Mouse (Mus musculus) hindbrain, embryonic 12.5 days (tissue): Measurements from ENCODE around the gene 1110008L16Rik. TPM values are rescaled to one million over a fixed set of nuclear protein-coding genes. Genes with fewer than 3 reads are reported as not detected.
"Not testable (repeated sequence)": the region's sequence is repeated elsewhere in the genome, so short reads cannot be mapped to it uniquely, and the experiment has no call there.

Experiments
- ATAC-seq: fragments of 200-750 bp; cut with Nextera tagmentation; 2 replicates; pipeline ENCODE4 v1.8.0; 2017; ENCODE audit warnings: moderate TSS enrichment; ENCODE audit not compliant: low FRiP score
- H3K27ac ChIP-seq: fragments of 300-500 bp; sonication (generic); 2 replicates; pipeline ENCODE4 v1.5.1; 2016; ENCODE audit warnings: mild to moderate bottlenecking
- H3K27me3 ChIP-seq: fragments of 300-500 bp; sonication (generic); 2 replicates; pipeline ENCODE4 v1.6.1; 2016; ENCODE audit warnings: mild to moderate bottlenecking
- H3K36me3 ChIP-seq: fragments of 300-500 bp; sonication (generic); 2 replicates; pipeline ENCODE4 v1.6.1; 2016; ENCODE audit warnings: mild to moderate bottlenecking
- H3K4me1 ChIP-seq: fragments of 300-500 bp; sonication (generic); 2 replicates; pipeline ENCODE4 v1.6.1; 2016
- H3K4me2 ChIP-seq: fragments of 300-500 bp; sonication (generic); replicated peaks from 2 replicates; pipeline ENCODE4 v1.6.1; 2016; ENCODE audit warnings: mild to moderate bottlenecking
- H3K4me3 ChIP-seq: fragments of 300-500 bp; sonication (generic); 2 replicates; pipeline ENCODE4 v1.5.1; 2016; ENCODE audit warnings: mild to moderate bottlenecking
- H3K9ac ChIP-seq: fragments of 300-500 bp; sonication (generic); 2 replicates; pipeline ENCODE4 v1.6.1; 2016; ENCODE audit warnings: mild to moderate bottlenecking, moderate library complexity
- H3K9me3 ChIP-seq: fragments of 300-500 bp; sonication (generic); replicated peaks from 2 replicates; pipeline ENCODE4 v1.6.1; 2016; ENCODE audit warnings: mild to moderate bottlenecking
- WGBS: fragments of 180-500 bp; shearing (Covaris S2); methylation state at CpG from one replicate; pipeline ENCODE4 v1.1.7; 2016; 5-methylcytosine and 5-hydroxymethylcytosine counted together
- polyA plus RNA-seq: library from polyadenylated mRNA; unstranded; fragments of >200 nt; fragmentation: Nextera tagmentation; extraction: Ambion mirVana; gene quantifications from 2 replicates; pipeline ENCODE4 v1.2.1, GENCODE M21; 2016

Gene 1110008L16Rik
- polyA plus RNA-seq: 12.0 and 13.3 TPM in 2 replicates

DNA sequence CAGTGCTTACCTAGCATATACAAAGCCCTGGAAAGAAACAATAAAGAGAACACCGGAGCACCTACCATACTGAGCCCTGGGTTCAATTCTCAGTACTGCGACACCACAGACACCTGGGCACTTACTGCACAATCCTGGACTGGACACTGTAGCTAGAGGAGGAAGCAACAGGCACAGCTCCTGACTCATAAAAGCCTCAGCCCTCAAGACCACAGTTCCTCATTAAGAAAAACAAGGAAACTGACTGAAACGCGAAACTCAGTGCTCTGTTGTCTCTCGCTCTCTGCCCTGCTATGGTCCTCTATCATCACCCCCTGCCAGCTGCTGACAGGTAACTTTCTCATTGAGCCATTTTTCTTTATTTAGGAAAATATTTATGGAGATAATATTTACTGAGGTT, at the start of gene 1110008L16Rik:
Gene 1110008L16Rik, plus strand, starts transcription at position 242 of the 400 bp plus-strand sequence.
- no peak for ATAC-seq
- peaks cover 38% of the 10 kb centered on the region for H3K36me3 ChIP-seq
- no peak within 1 kb of the TSS for H3K4me3 ChIP-seq
- H3K4me1 ChIP-seq: peaks cover 25% of the 10 kb centered on the region
- H3K9me3 ChIP-seq: no peaks in the 10 kb centered on the region
- no peak within 1 kb of the TSS for H3K9ac ChIP-seq
- H3K27me3 ChIP-seq: no peaks in the 10 kb centered on the region
- WGBS: 80% methylated on average over 5 of the region's 5 CpGs
- H3K4me2 ChIP-seq: no peak within 1 kb of the TSS
- H3K27ac ChIP-seq: no peak within 1 kb of the TSS

- H3K27ac ChIP-seq, H3K4me3 ChIP-seq, H3K27me3 ChIP-seq, H3K9me3 ChIP-seq, H3K9ac ChIP-seq, H3K4me2 ChIP-seq, H3K4me1 ChIP-seq, ATAC-seq: not testable (repeated sequence)
- H3K36me3 ChIP-seq: peaks cover 21% of the 10 kb centered on the region; the same call in 1 of the 2 replicates
- WGBS: no CpG with 5 or more reads among the region's 8 CpGs
Measured at GRCm38 (mm10) chr12:55261950-55262349, 37.4 kb upstream of the 1110008L16Rik start.

DNA sequence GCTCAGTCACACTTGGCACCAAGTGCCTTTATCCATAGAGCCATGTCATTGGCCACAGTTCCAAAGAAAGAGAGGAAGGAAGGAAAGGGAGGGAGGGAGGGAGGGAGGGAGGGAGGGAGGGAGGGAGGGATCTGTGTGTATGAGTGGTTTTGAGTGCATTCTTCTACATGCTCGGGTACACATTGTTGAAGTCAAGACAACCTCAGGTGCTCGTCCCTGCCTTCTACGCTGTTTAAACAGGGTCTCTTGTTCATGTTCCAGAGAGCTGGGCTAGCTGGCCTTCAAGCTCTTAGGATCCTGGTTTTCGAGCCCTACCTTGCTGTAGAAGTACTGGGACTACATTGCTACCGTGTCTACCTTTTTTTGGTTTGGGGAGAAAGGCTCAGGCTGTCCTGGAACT, 36.0 kb upstream of the 1110008L16Rik start:
- not testable (repeated sequence) for H3K9me3 ChIP-seq, H3K27me3 ChIP-seq, H3K4me3 ChIP-seq, ATAC-seq, H3K4me2 ChIP-seq, H3K9ac ChIP-seq, H3K4me1 ChIP-seq, H3K27ac ChIP-seq
- no CpG with 5 or more reads among the region's 5 CpGs for WGBS
- peaks cover 10% of the 10 kb centered on the region; the same call in 1 of the 2 replicates for H3K36me3 ChIP-seq

GRCm38 (mm10) chr12:55272243-55272642, 27.1 kb upstream of the 1110008L16Rik start:
- Histone ChIP-seq H3K9ac (no peak overlapping the region), H3K9me3 (no peaks in the 10 kb centered on the region), H3K27me3 (no peaks in the 10 kb centered on the region), H3K4me3 (no peak overlapping the region), H3K4me1 (no peaks in the 10 kb centered on the region), H3K36me3 (no peaks in the 10 kb centered on the region), H3K4me2 (no peak overlapping the region), H3K27ac (no peak overlapping the region)
- WGBS: 87% methylated on average over 3 of the region's 3 CpGs
- ATAC-seq: no peak

DNA sequence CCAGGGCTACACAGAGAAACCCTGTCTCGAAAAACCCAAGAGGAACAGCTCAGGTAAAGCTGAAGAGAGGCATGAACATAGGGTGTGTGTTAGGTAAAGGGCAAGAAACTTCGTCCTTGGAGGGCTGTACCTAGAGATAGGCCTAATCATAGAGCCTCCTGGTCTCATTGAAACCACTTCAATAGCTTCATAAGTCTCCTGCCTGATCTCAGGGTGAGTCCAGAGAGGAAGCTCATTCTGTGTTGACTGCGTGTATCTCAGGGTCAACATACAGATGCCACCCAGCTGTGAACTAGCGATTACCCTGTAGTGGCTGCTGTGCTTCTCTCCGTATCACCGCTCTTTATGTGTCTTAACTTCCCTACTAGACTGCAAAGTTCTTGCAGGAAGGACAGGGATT, 21.8 kb upstream of the 1110008L16Rik start:
- ATAC-seq, H3K4me2 ChIP-seq, H3K36me3 ChIP-seq, H3K27me3 ChIP-seq, H3K9me3 ChIP-seq, H3K4me1 ChIP-seq, H3K9ac ChIP-seq, H3K27ac ChIP-seq, H3K4me3 ChIP-seq: not testable (repeated sequence)
- 93% methylated on average over 3 of the region's 6 CpGs for WGBS

DNA sequence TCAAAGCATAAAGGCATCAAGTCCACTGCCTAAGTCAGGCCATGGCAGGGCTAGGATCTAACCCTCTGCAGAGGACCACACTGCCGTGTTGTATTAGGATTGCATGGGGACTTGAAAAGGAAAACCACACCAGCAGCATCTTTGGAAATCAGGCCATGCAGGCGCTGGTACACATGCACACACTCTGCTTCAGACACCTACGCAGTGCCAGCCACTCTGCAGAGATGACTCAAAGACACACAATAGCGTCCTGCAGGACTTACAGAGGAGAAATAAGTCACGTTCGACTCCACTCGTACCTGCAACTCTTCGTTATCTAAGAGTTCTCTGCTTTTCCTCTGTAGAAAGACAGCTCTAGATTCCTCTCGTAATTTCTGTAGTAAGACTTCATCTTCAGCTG, 1.3 kb upstream of the 1110008L16Rik start:
- Histone ChIP-seq H3K9me3 (no peaks in the 10 kb centered on the region), H3K4me3 (no peak overlapping the region), H3K27me3 (no peaks in the 10 kb centered on the region), H3K27ac (no peak overlapping the region), H3K36me3 (peaks cover 47% of the 10 kb centered on the region), H3K4me2 (no peak overlapping the region), H3K9ac (no peak overlapping the region), H3K4me1 (peaks cover 19% of the 10 kb centered on the region)
- ATAC-seq: no peak
- 97% methylated on average over 9 of the region's 9 CpGs for WGBS

- Histone ChIP-seq H3K27me3 (no peaks in the 10 kb centered on the region), H3K36me3 (peaks cover 26% of the 10 kb centered on the region), H3K4me3 (peak overlapping the region; percentile 59), H3K9me3 (no peaks in the 10 kb centered on the region), H3K9ac (peak overlapping the region; percentile 70; the same call in 1 of the 2 replicates), H3K27ac (no peak overlapping the region), H3K4me1 (peaks cover 28% of the 10 kb centered on the region), H3K4me2 (peak overlapping the region; percentile 65)
- no peak for ATAC-seq
- WGBS: 82% methylated on average over 3 of the region's 3 CpGs
Measured at GRCm38 (mm10) chr12:55300820-55301351, 1.5 kb downstream of the 1110008L16Rik start.

DNA sequence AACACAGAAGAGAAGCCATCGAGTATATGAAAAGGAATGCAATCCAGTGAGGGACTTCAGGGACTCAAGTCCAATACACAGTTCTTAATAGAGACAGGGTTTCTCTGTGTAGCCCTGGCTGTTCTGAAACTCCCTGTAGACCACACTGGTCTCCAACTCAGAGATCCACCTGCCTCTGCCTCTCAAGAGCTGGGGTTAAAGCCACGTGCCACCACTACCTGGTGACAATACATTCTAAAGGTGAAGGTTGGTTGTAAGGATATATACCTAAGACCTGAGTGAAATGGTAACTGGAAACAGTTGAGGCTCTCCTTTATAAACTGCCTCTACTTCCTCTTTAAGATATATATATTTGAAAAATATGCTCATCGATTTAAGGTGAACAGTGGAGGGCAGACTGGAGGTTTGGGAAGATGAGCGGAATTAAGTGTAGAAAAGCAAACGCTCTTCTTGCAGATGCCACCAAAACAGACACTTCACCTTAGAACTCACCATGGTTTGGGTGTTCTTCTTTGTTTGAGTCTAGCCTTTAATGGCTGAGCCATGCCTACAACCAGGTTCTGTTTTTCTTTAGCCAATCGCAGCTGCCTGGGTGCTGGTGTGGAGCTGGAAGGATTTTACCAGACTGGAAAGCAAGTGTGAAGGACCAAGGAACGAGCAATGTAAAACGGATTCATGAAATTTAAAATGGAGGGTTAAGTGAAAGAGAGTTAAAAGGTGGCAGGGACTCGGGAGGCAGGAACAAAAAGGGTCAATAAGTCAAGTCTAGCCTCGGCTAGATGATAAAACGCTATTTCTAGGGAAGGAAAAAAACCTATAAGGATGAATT, 2.3 kb downstream of the 1110008L16Rik start:
- ATAC-seq: no peak
- Histone ChIP-seq H3K9ac (peak overlapping the region; percentile 70), H3K9me3 (no peaks in the 10 kb centered on the region), H3K27ac (peak overlapping the region; percentile 84; the same call in 1 of the 2 replicates), H3K27me3 (no peaks in the 10 kb centered on the region), H3K4me2 (peak overlapping the region; percentile 65), H3K4me1 (peaks cover 28% of the 10 kb centered on the region), H3K36me3 (peaks cover 26% of the 10 kb centered on the region), H3K4me3 (peak overlapping the region; percentile 59)
- WGBS: 52% methylated on average over 11 of the region's 11 CpGs

- Histone ChIP-seq H3K27ac (peak within 1 kb of the TSS; percentile 84), H3K27me3 (no peaks in the 10 kb centered on the region), H3K4me3 (peak within 1 kb of the TSS; percentile 59), H3K36me3 (peaks cover 23% of the 10 kb centered on the region), H3K9ac (peak within 1 kb of the TSS; percentile 70), H3K4me2 (peak within 1 kb of the TSS; percentile 65), H3K9me3 (no peaks in the 10 kb centered on the region), H3K4me1 (peaks cover 28% of the 10 kb centered on the region)
- peak; percentile 94 for ATAC-seq
- under 1% methylated on average over 55 of the region's 55 CpGs for WGBS
Measured at GRCm38 (mm10) chr12:55302485-55303441, 3.4 kb downstream of the 1110008L16Rik start, which contains the start of gene Ppp2r3c. Gene Ppp2r3c, minus strand, starts transcription at chr12:55302998.

DNA sequence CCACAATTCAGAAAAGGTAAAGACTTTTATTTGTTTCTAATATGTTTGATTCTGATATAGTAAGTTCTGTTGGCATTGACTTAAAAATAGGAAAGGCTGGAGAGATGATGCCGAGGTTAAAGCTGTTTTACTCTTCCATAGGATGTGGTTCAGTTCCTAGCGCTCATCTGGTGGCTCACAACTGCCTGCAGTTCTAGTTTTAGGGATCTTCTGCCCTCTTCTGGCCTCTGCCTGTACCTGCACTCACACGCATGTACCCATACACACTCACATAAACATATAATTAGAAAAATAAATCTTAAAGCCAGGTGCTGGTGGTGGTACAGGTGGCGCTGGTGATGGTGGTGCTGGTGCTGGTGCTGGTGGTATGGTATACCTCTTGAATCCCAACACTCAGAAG, 7.0 kb downstream of the 1110008L16Rik start:
- Histone ChIP-seq H3K9ac (no peak overlapping the region), H3K4me2 (no peak overlapping the region), H3K9me3 (no peaks in the 10 kb centered on the region), H3K27ac (no peak overlapping the region), H3K4me3 (no peak overlapping the region), H3K27me3 (no peaks in the 10 kb centered on the region), H3K36me3 (peaks cover 22% of the 10 kb centered on the region), H3K4me1 (peaks cover 15% of the 10 kb centered on the region)
- 96% methylated on average over 4 of the region's 4 CpGs for WGBS
- no peak for ATAC-seq

GRCm38 (mm10) chr12:55307566-55307965, 8.2 kb downstream of the 1110008L16Rik start:
- Histone ChIP-seq H3K9me3 (no peaks in the 10 kb centered on the region), H3K4me1 (peaks cover 10% of the 10 kb centered on the region), H3K27me3 (no peaks in the 10 kb centered on the region), H3K4me3 (no peak overlapping the region), H3K27ac (no peak overlapping the region), H3K4me2 (no peak overlapping the region), H3K36me3 (peaks cover 23% of the 10 kb centered on the region), H3K9ac (no peak overlapping the region)
- no peak for ATAC-seq
- 77% methylated on average over 6 of the region's 6 CpGs for WGBS

DNA sequence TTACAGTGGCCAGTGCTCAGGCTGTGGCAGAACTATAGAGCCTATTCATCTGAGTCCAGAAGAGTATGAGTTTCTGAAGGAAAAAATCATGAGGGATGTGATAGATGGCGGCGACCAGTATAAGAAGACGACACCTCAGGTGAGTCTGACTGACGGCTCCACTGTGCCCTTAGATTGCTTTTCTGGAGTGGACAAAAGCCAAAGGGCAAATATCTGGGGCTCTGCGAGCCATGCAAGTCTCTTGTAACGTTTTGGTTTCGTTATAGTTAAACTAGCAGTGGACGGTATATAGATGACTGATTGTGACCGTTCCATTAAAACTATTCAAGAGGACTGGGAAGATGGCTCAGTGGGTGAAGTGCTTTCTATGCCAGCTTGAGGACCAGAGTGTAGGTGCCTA, 9.4 kb downstream of the 1110008L16Rik start:
- Histone ChIP-seq H3K4me2 (no peak overlapping the region), H3K9ac (no peak overlapping the region), H3K27me3 (no peaks in the 10 kb centered on the region), H3K36me3 (peaks cover 23% of the 10 kb centered on the region), H3K4me1 (peaks cover 7% of the 10 kb centered on the region), H3K4me3 (no peak overlapping the region), H3K27ac (no peak overlapping the region), H3K9me3 (no peaks in the 10 kb centered on the region)
- no peak for ATAC-seq
- 92% methylated on average over 9 of the region's 9 CpGs for WGBS
